Mouse (Mus musculus): ENCODE data around the gene Ipo13. TPM values are rescaled to one million over a fixed set of nuclear protein-coding genes. Genes with fewer than 3 reads are reported as not detected.

Ipo13 gene
- polyA plus RNA-seq, 1 experiment = 55.5 TPM

DNA sequence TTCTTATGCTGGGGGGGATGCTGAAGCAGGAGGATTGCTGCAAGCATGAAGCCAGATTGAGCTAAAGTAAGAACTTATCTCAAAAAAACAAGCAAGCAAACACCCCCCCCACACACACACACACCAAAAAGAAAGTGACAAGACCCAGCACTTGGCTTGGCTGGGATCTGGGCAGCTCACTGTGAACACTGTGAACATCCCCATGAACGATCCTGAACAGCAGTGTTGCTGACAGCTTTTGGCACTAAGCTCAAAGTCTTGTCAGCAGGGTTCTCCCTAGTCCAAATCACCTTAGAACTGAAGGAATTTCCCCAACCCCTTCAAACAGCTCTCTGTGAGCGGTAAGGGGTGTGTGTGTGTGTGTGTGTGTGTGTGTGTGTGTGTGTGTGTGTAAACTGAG, 8.7 kb upstream of the Ipo13 start:
- no peak for DNase-seq
- no peak for TF ChIP-seq CTCF (conservative IDR thresholded peaks at IDR 0.05; ENCODE audit: insufficient read depth, insufficient read length, low read depth, low read length)
- TF ChIP-seq POLR2A (IDR thresholded peaks at IDR 0.05; ENCODE audit: low read depth, low read length) = no peak
- Histone ChIP-seq H3K36me3 (ENCODE audit: control insufficient read depth, insufficient read depth, low read length) (no peaks in the 10 kb centered on the region), H3K4me3 (ENCODE audit: insufficient read depth, low read depth, low read length) (no peak overlapping the region), H3K4me1 (ENCODE audit: control insufficient read depth, insufficient read depth, low read length) (no peaks in the 10 kb centered on the region; the same call in 1 of the 2 replicates), H3K27ac (ENCODE audit: insufficient read depth, low read depth, low read length) (no peak overlapping the region), H3K27me3 (replicated peaks; ENCODE audit: control insufficient read depth, insufficient read depth, low read length) (no peaks in the 10 kb centered on the region)
- 48% methylated on average over 2 of the region's 2 CpGs for WGBS

DNA sequence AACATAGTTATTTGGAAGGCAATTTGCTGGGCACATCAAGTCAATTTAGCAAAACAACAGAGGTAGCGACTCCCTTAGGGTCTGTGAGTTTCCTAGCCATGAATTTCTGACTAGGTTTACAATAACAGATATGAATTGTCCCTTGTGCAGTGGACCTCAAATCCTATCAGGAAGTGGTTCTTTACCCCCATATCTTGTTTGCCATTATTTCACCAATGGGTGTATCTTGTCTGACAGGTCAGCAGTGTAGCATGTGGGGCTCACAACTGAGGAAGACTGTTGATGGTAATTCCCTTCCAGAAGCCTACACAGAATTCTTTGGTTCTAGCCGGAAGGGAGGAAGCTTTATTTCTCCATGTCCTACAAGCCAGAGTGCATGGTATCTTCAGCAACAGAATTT, 6.6 kb upstream of the Ipo13 start:
- Histone ChIP-seq H3K4me3 (ENCODE audit: insufficient read depth, low read depth, low read length) (no peak overlapping the region), H3K4me1 (ENCODE audit: control insufficient read depth, insufficient read depth, low read length) (no peaks in the 10 kb centered on the region; the same call in 1 of the 2 replicates), H3K36me3 (ENCODE audit: control insufficient read depth, insufficient read depth, low read length) (no peaks in the 10 kb centered on the region), H3K27me3 (replicated peaks; ENCODE audit: control insufficient read depth, insufficient read depth, low read length) (no peaks in the 10 kb centered on the region), H3K27ac (ENCODE audit: insufficient read depth, low read depth, low read length) (no peak overlapping the region)
- no peak for DNase-seq
- 89% methylated on average over 2 of the region's 2 CpGs for WGBS
- TF ChIP-seq CTCF (conservative IDR thresholded peaks at IDR 0.05; ENCODE audit: insufficient read depth, insufficient read length, low read depth, low read length) = no peak
- TF ChIP-seq POLR2A (IDR thresholded peaks at IDR 0.05; ENCODE audit: low read depth, low read length) = no peak

- WGBS = 88% methylated on average over 5 of the region's 5 CpGs
- no peak for DNase-seq
- TF ChIP-seq POLR2A (IDR thresholded peaks at IDR 0.05; ENCODE audit: low read depth, low read length) (no peak), CTCF (conservative IDR thresholded peaks at IDR 0.05; ENCODE audit: insufficient read depth, insufficient read length, low read depth, low read length) (no peak)
- Histone ChIP-seq H3K4me1 (ENCODE audit: control insufficient read depth, insufficient read depth, low read length) (peaks cover under 1% of the 10 kb centered on the region; the same call in 1 of the 2 replicates), H3K4me3 (ENCODE audit: insufficient read depth, low read depth, low read length) (no peak overlapping the region), H3K36me3 (ENCODE audit: control insufficient read depth, insufficient read depth, low read length) (no peaks in the 10 kb centered on the region), H3K27ac (ENCODE audit: insufficient read depth, low read depth, low read length) (no peak overlapping the region), H3K27me3 (replicated peaks; ENCODE audit: control insufficient read depth, insufficient read depth, low read length) (no peaks in the 10 kb centered on the region)
Measured at GRCm38 (mm10) chr4:117918762-117919161, 4.0 kb upstream of the Ipo13 start.

DNA sequence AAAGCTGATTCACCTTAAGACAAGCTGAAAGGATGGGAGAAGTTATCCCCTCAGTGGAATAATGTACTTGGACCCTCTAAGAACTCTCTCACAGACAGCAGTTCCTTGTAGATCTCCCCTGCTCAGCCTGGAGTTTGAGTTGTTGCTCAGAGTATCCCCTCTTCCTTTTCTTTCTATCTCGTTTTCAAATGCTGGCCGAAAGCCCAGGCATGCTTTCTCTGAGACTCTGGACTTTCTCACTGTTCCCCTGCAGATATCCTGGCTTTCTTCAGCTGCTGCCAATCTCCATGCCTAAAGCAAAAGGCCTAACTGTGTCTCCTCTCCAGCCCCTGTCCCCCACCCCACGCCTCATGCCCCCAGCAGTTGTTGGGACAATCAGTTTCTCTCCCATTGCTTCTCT, 3.5 kb upstream of the Ipo13 start:
- Histone ChIP-seq H3K36me3 (ENCODE audit: control insufficient read depth, insufficient read depth, low read length) (no peaks in the 10 kb centered on the region), H3K4me1 (ENCODE audit: control insufficient read depth, insufficient read depth, low read length) (peaks cover 5% of the 10 kb centered on the region; the same call in 1 of the 2 replicates), H3K27me3 (replicated peaks; ENCODE audit: control insufficient read depth, insufficient read depth, low read length) (no peaks in the 10 kb centered on the region), H3K27ac (ENCODE audit: insufficient read depth, low read depth, low read length) (no peak overlapping the region), H3K4me3 (ENCODE audit: insufficient read depth, low read depth, low read length) (no peak overlapping the region)
- TF ChIP-seq POLR2A (IDR thresholded peaks at IDR 0.05; ENCODE audit: low read depth, low read length) = no peak
- peak; percentile 54 for DNase-seq
- 32% methylated on average over 3 of the region's 3 CpGs for WGBS

DNA sequence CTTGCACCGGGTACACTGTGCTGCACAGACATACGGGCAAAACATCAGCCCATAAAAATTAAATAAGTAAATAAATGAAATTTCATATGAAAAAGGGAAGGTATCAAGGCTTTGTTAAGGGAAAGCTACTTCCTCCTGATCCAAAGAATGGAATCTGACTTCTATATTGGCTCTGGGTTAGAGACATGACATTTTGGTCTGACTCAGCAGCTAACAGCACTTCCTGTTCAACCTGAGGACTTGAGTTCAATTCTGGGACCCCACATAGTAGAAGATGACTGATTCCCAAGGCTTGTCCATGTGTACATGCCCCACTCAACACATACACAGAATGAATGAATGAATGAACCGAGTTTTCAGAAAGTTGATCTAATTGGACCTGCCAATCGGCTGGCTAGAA, 3.0 kb upstream of the Ipo13 start:
- peaks cover 5% of the 10 kb centered on the region; the same call in 1 of the 2 replicates for H3K4me1 ChIP-seq (ENCODE audit: control insufficient read depth, insufficient read depth, low read length)
- no peaks in the 10 kb centered on the region for H3K36me3 ChIP-seq (ENCODE audit: control insufficient read depth, insufficient read depth, low read length)
- DNase-seq = no peak
- H3K4me3 ChIP-seq (ENCODE audit: insufficient read depth, low read depth, low read length) = no peak overlapping the region
- no peak overlapping the region for H3K27ac ChIP-seq (ENCODE audit: insufficient read depth, low read depth, low read length)
- 81% methylated on average over 4 of the region's 4 CpGs for WGBS
- H3K27me3 ChIP-seq (replicated peaks; ENCODE audit: control insufficient read depth, insufficient read depth, low read length) = no peaks in the 10 kb centered on the region
- no peak for TF ChIP-seq POLR2A (IDR thresholded peaks at IDR 0.05; ENCODE audit: low read depth, low read length)
- TF ChIP-seq CTCF (conservative IDR thresholded peaks at IDR 0.05; ENCODE audit: insufficient read depth, insufficient read length, low read depth, low read length) = no peak

DNA sequence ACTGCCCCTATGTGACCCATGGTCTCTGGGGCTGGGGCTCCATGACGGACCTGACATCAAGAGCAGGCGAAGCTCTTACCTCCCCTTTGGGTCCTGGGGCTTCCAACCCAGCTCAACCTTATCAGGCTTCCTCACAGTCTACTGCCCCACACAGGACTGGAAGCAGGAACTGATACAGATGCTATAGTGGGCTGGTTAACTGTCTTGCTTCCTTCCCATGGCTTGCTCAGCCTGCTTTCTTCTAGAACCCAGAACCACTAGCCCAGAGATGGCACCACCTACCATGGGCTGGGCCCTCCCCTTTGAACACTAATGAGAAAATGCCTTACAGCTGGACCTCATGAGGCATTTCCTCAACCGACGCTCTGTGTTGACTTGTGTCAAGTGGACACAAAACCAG, 2.6 kb upstream of the Ipo13 start:
- H3K27ac ChIP-seq (ENCODE audit: insufficient read depth, low read depth, low read length) = no peak overlapping the region
- DNase-seq = no peak
- WGBS = 81% methylated on average over 4 of the region's 4 CpGs
- no peak for TF ChIP-seq POLR2A (IDR thresholded peaks at IDR 0.05; ENCODE audit: low read depth, low read length)
- no peak for TF ChIP-seq CTCF (conservative IDR thresholded peaks at IDR 0.05; ENCODE audit: insufficient read depth, insufficient read length, low read depth, low read length)
- no peaks in the 10 kb centered on the region for H3K36me3 ChIP-seq (ENCODE audit: control insufficient read depth, insufficient read depth, low read length)
- H3K4me3 ChIP-seq (ENCODE audit: insufficient read depth, low read depth, low read length) = no peak overlapping the region
- peaks cover 5% of the 10 kb centered on the region; the same call in 1 of the 2 replicates for H3K4me1 ChIP-seq (ENCODE audit: control insufficient read depth, insufficient read depth, low read length)
- no peaks in the 10 kb centered on the region for H3K27me3 ChIP-seq (replicated peaks; ENCODE audit: control insufficient read depth, insufficient read depth, low read length)

- 49% methylated on average over 5 of the region's 5 CpGs for WGBS
- peaks cover 5% of the 10 kb centered on the region; the same call in 1 of the 2 replicates for H3K4me1 ChIP-seq (ENCODE audit: control insufficient read depth, insufficient read depth, low read length)
- 0 out of 2 replicates have a peak, but pooled peaks cover 2% of the 10 kb centered on the region for H3K36me3 ChIP-seq (ENCODE audit: control insufficient read depth, insufficient read depth, low read length)
- no peak overlapping the region for H3K27ac ChIP-seq (ENCODE audit: insufficient read depth, low read depth, low read length)
- no peak for TF ChIP-seq CTCF (conservative IDR thresholded peaks at IDR 0.05; ENCODE audit: insufficient read depth, insufficient read length, low read depth, low read length)
- no peak for TF ChIP-seq POLR2A (IDR thresholded peaks at IDR 0.05; ENCODE audit: low read depth, low read length)
- DNase-seq = no peak
- no peaks in the 10 kb centered on the region for H3K27me3 ChIP-seq (replicated peaks; ENCODE audit: control insufficient read depth, insufficient read depth, low read length)
- no peak overlapping the region for H3K4me3 ChIP-seq (ENCODE audit: insufficient read depth, low read depth, low read length)
Measured at GRCm38 (mm10) chr4:117916386-117916785, 1.6 kb upstream of the Ipo13 start.
